Mouse (Mus musculus) ovary, postnatal 36 days (tissue): Measurements from ENCODE around the gene Mlh1.

Experiments
- DNase-seq: peaks from one replicate; pipeline ENCODE4 v3.0.0; 2022; ENCODE audit warnings: low spot score, mixed read lengths

The Mlh1 gene

GRCm38 (mm10) chr9:111216424-111216823 is 55.2 kb downstream of the Mlh1 start:
- no peak for DNase-seq

GRCm38 (mm10) chr9:111213501-111213900 is 58.1 kb downstream of the Mlh1 start:
- no peak for DNase-seq

GRCm38 (mm10) chr9:111211122-111212041 is 60.2 kb downstream of the Mlh1 start:
- DNase-seq, result no peak

- DNase-seq, result no peak
Measured at GRCm38 (mm10) chr9:111210412-111210811, 61.2 kb downstream of the Mlh1 start.

- no peak for DNase-seq
Measured at GRCm38 (mm10) chr9:111209158-111209699, 62.4 kb downstream of the Mlh1 start.

GRCm38 (mm10) chr9:111208185-111208584 is 63.4 kb downstream of the Mlh1 start:
- no peak for DNase-seq

- no peak for DNase-seq
Measured at GRCm38 (mm10) chr9:111207683-111208082, 63.9 kb downstream of the Mlh1 start.

- DNase-seq, result no peak
Measured at GRCm38 (mm10) chr9:111204601-111205375, 66.8 kb downstream of the Mlh1 start.

GRCm38 (mm10) chr9:111200208-111200607 is 71.4 kb downstream of the Mlh1 start:
- no peak for DNase-seq

GRCm38 (mm10) chr9:111198332-111198731 is 73.3 kb downstream of the Mlh1 start:
- DNase-seq, result no peak

- DNase-seq, result no peak
Measured at GRCm38 (mm10) chr9:111197712-111198111, 73.9 kb downstream of the Mlh1 start.

- no peak for DNase-seq
Measured at GRCm38 (mm10) chr9:111197116-111197515, 74.5 kb downstream of the Mlh1 start.

GRCm38 (mm10) chr9:111193211-111193610 is 78.4 kb downstream of the Mlh1 start:
- DNase-seq, result no peak

GRCm38 (mm10) chr9:111188731-111189130 is 82.9 kb downstream of the Mlh1 start:
- DNase-seq, result no peak

- DNase-seq, result no peak
Measured at GRCm38 (mm10) chr9:111186861-111187260, 84.7 kb downstream of the Mlh1 start.

- no peak for DNase-seq
Measured at GRCm38 (mm10) chr9:111184929-111185328, 86.7 kb downstream of the Mlh1 start.

- no peak for DNase-seq
Measured at GRCm38 (mm10) chr9:111182176-111182575, 89.4 kb downstream of the Mlh1 start.

- DNase-seq, result no peak
Measured at GRCm38 (mm10) chr9:111178971-111179370, 92.6 kb downstream of the Mlh1 start.
